Mouse (Mus musculus) intestine, embryonic 16.5 days (tissue): ENCODE data around the gene Ajuba. TPM values are rescaled to one million over a fixed set of nuclear protein-coding genes. Genes with fewer than 3 reads are reported as not detected.

Source experiments
- ATAC-seq: fragments of 200-750 bp; cut with Nextera tagmentation; 2 replicates; pipeline ENCODE4 v1.8.0; 2017; ENCODE audit warnings: moderate TSS enrichment, moderate library complexity
- H3K27ac ChIP-seq: fragments of 300-500 bp; sonication (generic); 2 replicates; pipeline ENCODE4 v1.5.1; 2014; ENCODE audit warnings: mild to moderate bottlenecking, low read length
- H3K27me3 ChIP-seq: fragments of 300-500 bp; sonication (generic); replicated peaks from 2 replicates; pipeline ENCODE4 v1.6.1; 2014; ENCODE audit warnings: low read length, control low read depth, mixed read lengths; ENCODE audit not compliant: control insufficient read depth, insufficient read depth
- H3K36me3 ChIP-seq: fragments of 300-500 bp; sonication (generic); 2 replicates; pipeline ENCODE4 v1.6.1; 2014; ENCODE audit warnings: low read length, control low read depth; ENCODE audit not compliant: control insufficient read depth, insufficient read depth
- H3K4me1 ChIP-seq: fragments of 300-500 bp; sonication (generic); 2 replicates; pipeline ENCODE4 v1.6.1; 2014; ENCODE audit warnings: low read length, control low read depth, mixed read lengths; ENCODE audit not compliant: control insufficient read depth, insufficient read depth
- H3K4me2 ChIP-seq: fragments of 300-500 bp; sonication (generic); 2 replicates; pipeline ENCODE4 v1.6.1; 2014; ENCODE audit warnings: low read depth, low read length, control low read depth
- H3K4me3 ChIP-seq: fragments of 300-500 bp; sonication (generic); 2 replicates; pipeline ENCODE4 v1.5.1; 2014; ENCODE audit warnings: mild to moderate bottlenecking, low read length
- H3K9ac ChIP-seq: fragments of 300-500 bp; sonication (generic); 2 replicates; pipeline ENCODE4 v1.6.1; 2014; ENCODE audit warnings: low read depth, low read length
- H3K9me3 ChIP-seq: fragments of 300-500 bp; sonication (generic); 2 replicates; pipeline ENCODE4 v1.6.1; 2016; ENCODE audit warnings: low read length, control low read depth; ENCODE audit not compliant: control insufficient read depth
- WGBS: fragments of 180-500 bp; shearing (Covaris S2); extraction: QIAGEN DNeasy Blood & Tissue Kit; methylation state at CpG from one replicate; pipeline ENCODE4 v1.1.7; 2014; 5-methylcytosine and 5-hydroxymethylcytosine counted together
- polyA plus RNA-seq: library from polyadenylated mRNA; unstranded; fragments of >200 nt; fragmentation: Nextera tagmentation; extraction: Ambion mirVana; gene quantifications from 2 replicates; pipeline ENCODE4 v1.2.1, GENCODE M21; 2015

Gene Ajuba
- polyA plus RNA-seq, 1 experiment from 2014 or later = 13.1 TPM

GRCm38 (mm10) chr14:54594631-54595414 lies 17.5 kb upstream of the Ajuba start:
- Histone ChIP-seq H3K4me3 (no peak overlapping the region), H3K4me1 (no peaks in the 10 kb centered on the region), H3K27ac (no peak overlapping the region), H3K36me3 (no peaks in the 10 kb centered on the region; the same call in 1 of the 2 replicates), H3K27me3 (no peaks in the 10 kb centered on the region), H3K9ac (no peak overlapping the region), H3K4me2 (no peak overlapping the region), H3K9me3 (no peaks in the 10 kb centered on the region)
- 0 out of 2 replicates have a peak, but pooled peaks have one; percentile 29 for ATAC-seq
- 72% methylated on average over 27 of the region's 28 CpGs for WGBS

GRCm38 (mm10) chr14:54594055-54594454 lies 16.7 kb upstream of the Ajuba start:
- WGBS = 91% methylated on average over 3 of the region's 3 CpGs
- H3K4me3 ChIP-seq = no peak overlapping the region
- no peak for ATAC-seq

GRCm38 (mm10) chr14:54592319-54592934 lies 15.1 kb upstream of the Ajuba start:
- Histone ChIP-seq H3K4me1 (no peaks in the 10 kb centered on the region), H3K4me2 (no peak overlapping the region), H3K4me3 (no peak overlapping the region), H3K27me3 (no peaks in the 10 kb centered on the region), H3K36me3 (no peaks in the 10 kb centered on the region; the same call in 1 of the 2 replicates), H3K9me3 (no peaks in the 10 kb centered on the region), H3K27ac (no peak overlapping the region), H3K9ac (0 out of 2 replicates have a peak overlapping the region, but pooled peaks have one; percentile 25)
- ATAC-seq = 0 out of 2 replicates have a peak, but pooled peaks have one; percentile 21
- 55% methylated on average over 10 of the region's 10 CpGs for WGBS

More at GRCm38 (mm10) chr14:54594055-54594454, 16.7 kb upstream of the Ajuba start:
- no peaks in the 10 kb centered on the region for H3K9me3 ChIP-seq
- no peaks in the 10 kb centered on the region for H3K27me3 ChIP-seq
- no peaks in the 10 kb centered on the region for H3K4me1 ChIP-seq
- H3K36me3 ChIP-seq = no peaks in the 10 kb centered on the region; the same call in 1 of the 2 replicates
- H3K4me2 ChIP-seq = no peak overlapping the region
- no peak overlapping the region for H3K27ac ChIP-seq
- H3K9ac ChIP-seq = no peak overlapping the region

- no peaks in the 10 kb centered on the region; the same call in 1 of the 2 replicates for H3K36me3 ChIP-seq
- no peaks in the 10 kb centered on the region for H3K27me3 ChIP-seq
- no peak overlapping the region for H3K9ac ChIP-seq
- H3K4me2 ChIP-seq = no peak overlapping the region
- H3K4me1 ChIP-seq = no peaks in the 10 kb centered on the region
- no peak for ATAC-seq
- 96% methylated on average over 16 of the region's 16 CpGs for WGBS
- H3K9me3 ChIP-seq = no peaks in the 10 kb centered on the region
- no peak overlapping the region for H3K27ac ChIP-seq
- H3K4me3 ChIP-seq = no peak overlapping the region
Observed at GRCm38 (mm10) chr14:54591056-54591455, 13.7 kb upstream of the Ajuba start.

GRCm38 (mm10) chr14:54583681-54584338 lies 6.5 kb upstream of the Ajuba start:
- Histone ChIP-seq H3K9me3 (no peaks in the 10 kb centered on the region), H3K36me3 (no peaks in the 10 kb centered on the region), H3K27me3 (no peaks in the 10 kb centered on the region), H3K4me3 (no peak overlapping the region), H3K27ac (peak overlapping the region; percentile 42), H3K9ac (no peak overlapping the region), H3K4me1 (peaks cover 10% of the 10 kb centered on the region; the same call in 1 of the 2 replicates), H3K4me2 (no peak overlapping the region)
- 32% methylated on average over 7 of the region's 7 CpGs for WGBS
- peak; percentile 54 for ATAC-seq

GRCm38 (mm10) chr14:54582536-54582935 lies 5.2 kb upstream of the Ajuba start:
- H3K36me3 ChIP-seq = no peaks in the 10 kb centered on the region
- H3K4me2 ChIP-seq = no peak overlapping the region
- no peaks in the 10 kb centered on the region for H3K9me3 ChIP-seq
- peaks cover 16% of the 10 kb centered on the region for H3K4me1 ChIP-seq
- WGBS = 80% methylated on average over 9 of the region's 9 CpGs
- H3K27ac ChIP-seq = no peak overlapping the region
- H3K4me3 ChIP-seq = no peak overlapping the region
- no peak for ATAC-seq
- H3K27me3 ChIP-seq = no peaks in the 10 kb centered on the region
- H3K9ac ChIP-seq = no peak overlapping the region

GRCm38 (mm10) chr14:54579638-54580037 lies 2.3 kb upstream of the Ajuba start:
- Histone ChIP-seq H3K9ac (no peak overlapping the region), H3K4me1 (peaks cover 27% of the 10 kb centered on the region), H3K36me3 (no peaks in the 10 kb centered on the region), H3K4me2 (no peak overlapping the region), H3K27ac (no peak overlapping the region), H3K9me3 (no peaks in the 10 kb centered on the region), H3K27me3 (no peaks in the 10 kb centered on the region), H3K4me3 (no peak overlapping the region)
- ATAC-seq = no peak
- WGBS = 76% methylated on average over 7 of the region's 7 CpGs

- Histone ChIP-seq H3K4me1 (peaks cover 38% of the 10 kb centered on the region), H3K9me3 (no peaks in the 10 kb centered on the region), H3K27ac (peak overlapping the region; percentile 81), H3K9ac (peak overlapping the region; percentile 86), H3K4me2 (peak overlapping the region; percentile 88), H3K27me3 (no peaks in the 10 kb centered on the region), H3K36me3 (no peaks in the 10 kb centered on the region), H3K4me3 (peak overlapping the region; percentile 73)
- under 1% methylated on average over 10 of the region's 10 CpGs for WGBS
- peak; percentile 15; the same call in 1 of the 2 replicates for ATAC-seq
Observed at GRCm38 (mm10) chr14:54578063-54578462, 705 bp upstream of the Ajuba start.
